Mouse (Mus musculus): ENCODE data around the gene Pusl1. TPM values are rescaled to one million over a fixed set of nuclear protein-coding genes. Genes with fewer than 3 reads are reported as not detected.

The Pusl1 gene
- polyA plus RNA-seq, 1 experiment: 49.9 TPM

DNA sequence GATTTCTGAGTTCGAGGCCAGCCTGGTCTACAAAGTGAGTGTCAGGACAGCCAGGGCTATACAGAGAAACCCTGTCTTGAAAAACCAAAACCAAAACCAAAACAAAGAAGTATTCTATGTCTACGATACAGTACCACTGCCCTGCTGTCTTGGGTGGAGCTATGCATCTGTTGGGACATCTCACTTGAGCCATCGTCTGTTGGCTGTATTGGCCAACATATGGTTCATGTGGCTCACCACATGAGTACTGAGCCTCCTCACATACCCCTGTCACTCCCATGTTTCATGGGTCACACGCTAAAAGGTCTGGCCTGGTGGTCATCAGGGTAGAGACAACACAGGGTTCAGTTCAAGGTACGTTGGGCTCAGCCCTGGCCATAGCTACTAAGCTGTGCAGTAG lies 5.3 kb downstream of the Pusl1 start:
- no peak for DNase-seq (ENCODE audit: low read depth)

DNA sequence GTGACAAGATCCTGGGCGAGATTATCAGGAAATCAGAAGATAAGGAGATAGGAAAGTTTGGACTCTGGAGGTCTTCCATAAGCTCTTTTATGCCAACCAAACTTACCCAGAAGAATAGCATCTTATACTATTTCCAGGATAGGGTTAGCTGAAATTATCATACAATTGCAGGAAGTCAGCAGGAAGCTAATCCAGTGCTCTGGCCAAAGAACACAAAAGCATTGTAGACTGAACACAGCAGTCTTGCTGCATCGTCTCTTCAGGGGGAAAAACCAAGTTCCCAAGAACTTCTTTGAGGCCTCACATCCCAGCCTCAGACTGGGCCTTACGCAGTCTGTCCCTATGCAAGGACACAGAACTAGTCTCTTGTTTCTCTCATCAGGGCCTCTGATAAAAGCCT lies 8.0 kb downstream of the Pusl1 start:
- DNase-seq (ENCODE audit: low read depth): no peak

DNA sequence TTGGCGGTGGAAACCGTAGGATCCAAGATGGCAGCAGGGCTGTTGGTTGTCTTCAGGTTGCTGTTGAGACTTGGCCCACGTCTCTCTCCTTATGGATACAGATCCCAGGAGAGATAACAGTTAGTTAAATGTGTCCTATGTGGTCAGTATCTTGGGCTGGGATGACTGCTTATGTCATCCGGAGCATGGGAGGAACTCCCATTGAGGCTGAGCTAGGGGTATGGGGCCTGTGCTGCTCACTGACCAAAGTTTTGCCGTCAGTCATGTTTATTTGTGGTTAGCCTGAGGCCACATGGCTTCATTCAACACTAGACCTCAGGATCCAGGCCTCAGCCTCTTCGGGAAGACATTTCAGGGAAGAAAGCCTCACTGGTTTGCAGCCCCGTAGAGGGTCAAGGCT lies 20.2 kb downstream of the Pusl1 start:
- DNase-seq (ENCODE audit: low read depth): no peak

DNA sequence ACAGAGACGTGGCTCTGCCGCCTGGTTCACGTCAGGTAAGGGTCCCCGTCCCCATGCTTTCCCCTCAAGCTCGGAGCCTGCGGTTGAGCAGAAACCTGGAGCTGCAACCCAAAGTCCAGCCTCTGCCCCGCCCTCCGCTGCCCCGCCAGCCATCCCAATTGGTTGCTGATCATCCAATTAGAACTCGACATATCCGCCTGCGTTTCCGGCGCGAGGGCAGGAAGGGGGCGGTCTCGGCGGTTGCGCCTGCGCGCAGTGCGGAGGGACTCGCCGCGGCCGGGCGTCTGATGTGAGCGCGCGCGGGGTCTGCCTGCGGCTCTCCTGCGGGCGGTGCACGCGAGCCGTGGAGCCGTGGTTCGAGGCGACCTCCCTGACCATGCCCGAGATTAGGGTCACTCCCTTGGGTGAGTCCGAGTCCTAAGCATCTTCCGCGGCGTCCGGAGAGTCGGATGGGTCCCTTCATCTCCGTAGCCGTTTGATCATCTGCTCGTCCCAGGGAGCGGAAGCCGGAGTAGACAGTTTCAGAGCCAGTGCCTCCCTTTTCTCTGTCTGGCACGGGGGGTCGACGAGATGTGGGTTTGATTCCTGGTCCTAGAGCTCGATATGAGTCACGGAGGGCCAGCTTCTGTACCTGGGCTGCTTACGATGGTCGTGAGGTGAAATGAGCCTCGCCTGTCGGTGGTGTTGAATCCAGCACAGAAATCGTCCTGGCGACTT lies 22.1 kb downstream of the Pusl1 start, which contains the start of the genes Cptp and Ints11:
TSS of gene Cptp (minus strand) at position 124 of the 717 bp plus-strand sequence.
TSS of gene Ints11 (plus strand) at position 230 of the 717 bp plus-strand sequence.
- DNase-seq (ENCODE audit: low read depth): no peak

DNA sequence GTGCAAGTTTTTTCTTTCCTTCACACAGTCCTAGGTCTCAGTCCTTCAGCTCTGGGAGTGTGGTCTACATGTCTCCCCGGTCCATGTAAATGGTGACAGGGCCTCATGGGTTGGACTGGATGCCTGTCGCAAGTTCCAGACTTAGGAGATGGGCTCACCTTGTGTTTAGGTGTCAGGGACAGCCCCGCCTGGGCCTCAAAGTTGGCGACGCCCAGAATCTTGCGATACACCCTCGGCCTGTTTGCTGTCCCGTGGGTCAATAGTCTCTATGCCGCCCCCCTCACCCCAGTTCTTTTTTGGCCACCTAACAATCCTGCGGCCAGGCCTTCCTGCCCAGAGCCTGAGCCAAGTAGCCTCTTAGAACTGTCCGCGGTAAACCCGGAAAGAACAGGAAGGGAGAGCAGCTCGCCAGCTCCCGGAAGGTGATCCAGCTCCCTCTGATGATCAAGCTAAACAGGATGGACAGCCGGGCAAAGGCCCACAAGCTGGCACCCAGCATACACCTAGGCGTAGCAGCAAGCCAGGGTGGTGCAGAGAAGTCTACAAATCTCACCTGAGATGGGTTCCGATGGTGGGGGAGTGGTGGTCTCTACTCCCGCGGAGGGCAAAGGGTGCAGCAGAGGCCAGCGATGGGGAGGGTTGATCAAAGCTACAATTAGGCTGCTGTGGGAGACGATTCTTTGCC lies 22.8 kb downstream of the Pusl1 start:
- DNase-seq (ENCODE audit: low read depth): no peak

DNA sequence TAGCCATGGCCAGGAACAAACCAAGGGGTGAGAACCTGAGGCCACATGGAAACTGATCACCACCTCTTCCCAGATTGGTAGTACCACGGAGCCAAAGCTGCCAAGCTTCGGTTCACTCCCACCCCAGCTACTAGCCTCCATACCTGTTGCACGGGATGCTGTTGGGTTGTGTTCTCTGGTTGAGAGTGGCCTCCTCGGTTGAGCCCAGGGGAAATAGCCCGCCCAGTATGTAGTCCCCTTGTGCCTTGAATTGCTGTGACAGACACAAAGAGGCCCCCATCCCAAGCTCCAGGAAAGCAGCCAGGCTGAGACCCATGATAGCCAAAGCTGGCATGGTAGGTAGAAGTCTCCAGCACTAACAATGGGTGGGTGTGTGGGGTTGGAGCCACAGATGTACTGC lies 28.6 kb downstream of the Pusl1 start, which contains the start of gene Tas1r3:
TSS of gene Tas1r3 (minus strand) at position 362 of the 400 bp plus-strand sequence.
- DNase-seq (ENCODE audit: low read depth): no peak

DNA sequence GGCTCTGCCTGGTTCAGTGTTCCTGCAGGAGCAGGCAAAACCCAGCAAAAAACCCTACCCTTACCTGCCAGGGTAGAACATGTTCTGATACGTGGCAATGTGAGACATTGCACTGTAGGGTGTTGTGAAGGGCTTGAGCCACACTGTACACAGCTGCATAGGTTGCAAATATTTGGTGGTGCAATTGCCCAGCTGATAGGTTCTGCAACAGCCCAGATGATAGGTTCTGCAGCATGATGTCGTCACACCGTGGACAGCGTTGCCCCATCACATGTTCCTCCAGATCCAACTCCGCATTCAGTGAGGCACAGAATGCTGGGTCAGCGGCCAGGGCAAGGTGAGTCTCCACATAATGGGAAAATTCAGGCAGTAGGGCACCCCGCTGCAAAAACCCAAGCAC lies 29.8 kb downstream of the Pusl1 start:
- no peak for DNase-seq (ENCODE audit: low read depth)

DNA sequence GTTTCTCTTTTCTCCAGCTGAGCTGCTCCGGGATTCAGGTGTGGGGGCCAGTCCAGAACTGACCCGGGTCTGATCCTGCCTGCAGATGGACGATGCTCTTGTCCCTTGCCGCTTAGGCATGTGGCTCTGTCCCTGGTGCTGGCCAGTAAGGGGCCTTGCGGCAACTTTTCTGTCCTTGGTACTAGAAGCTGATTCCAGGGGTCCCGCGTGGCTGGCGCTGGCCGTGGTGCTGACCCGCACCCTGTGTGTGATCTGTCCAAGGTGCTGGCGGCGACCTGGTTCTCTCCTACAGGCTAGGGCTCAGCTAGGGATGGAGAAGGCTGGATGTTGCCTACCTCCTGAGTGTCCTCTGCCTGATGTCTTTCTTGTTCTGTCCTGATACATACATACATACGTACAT lies 32.3 kb downstream of the Pusl1 start:
- DNase-seq (ENCODE audit: low read depth): no peak

DNA sequence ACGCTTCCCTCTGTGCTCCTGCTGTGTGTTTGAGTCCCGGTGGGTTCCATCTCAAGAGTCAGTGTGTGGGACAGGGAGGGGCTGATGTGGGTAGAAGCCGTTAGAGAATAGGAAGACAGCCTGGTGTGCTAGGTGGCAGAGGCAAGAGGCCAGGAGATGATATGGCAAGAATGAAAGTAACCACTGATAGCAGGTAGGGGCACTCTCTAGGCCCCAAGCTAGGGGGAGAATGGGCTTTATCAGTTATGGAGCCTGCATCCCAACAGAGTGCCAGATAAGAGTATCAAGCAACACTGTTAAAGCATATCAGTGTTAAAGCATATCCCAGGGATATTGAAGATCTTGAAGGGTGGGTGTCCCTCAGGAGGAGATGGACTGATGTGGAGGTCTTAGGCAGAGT lies 34.7 kb downstream of the Pusl1 start:
- DNase-seq (ENCODE audit: low read depth): no peak

DNA sequence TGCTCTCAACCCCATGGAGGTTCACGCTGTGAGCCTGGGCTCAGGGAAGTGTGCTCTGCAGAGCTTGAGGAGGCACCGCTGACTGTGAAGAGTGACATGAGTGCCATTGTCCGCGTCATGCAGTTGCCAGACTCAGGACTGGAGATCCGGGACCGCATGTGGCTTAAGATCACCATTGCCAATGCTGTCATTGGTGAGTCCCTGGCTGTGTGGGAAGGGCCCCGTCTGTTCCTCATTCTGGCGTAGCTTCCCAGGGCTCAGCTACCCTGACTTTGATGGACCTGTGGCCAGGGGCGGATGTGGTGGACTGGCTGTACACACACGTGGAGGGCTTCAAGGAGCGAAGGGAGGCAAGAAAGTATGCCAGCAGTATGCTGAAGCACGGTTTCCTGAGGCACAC lies 35.5 kb downstream of the Pusl1 start:
- no peak for DNase-seq (ENCODE audit: low read depth)

DNA sequence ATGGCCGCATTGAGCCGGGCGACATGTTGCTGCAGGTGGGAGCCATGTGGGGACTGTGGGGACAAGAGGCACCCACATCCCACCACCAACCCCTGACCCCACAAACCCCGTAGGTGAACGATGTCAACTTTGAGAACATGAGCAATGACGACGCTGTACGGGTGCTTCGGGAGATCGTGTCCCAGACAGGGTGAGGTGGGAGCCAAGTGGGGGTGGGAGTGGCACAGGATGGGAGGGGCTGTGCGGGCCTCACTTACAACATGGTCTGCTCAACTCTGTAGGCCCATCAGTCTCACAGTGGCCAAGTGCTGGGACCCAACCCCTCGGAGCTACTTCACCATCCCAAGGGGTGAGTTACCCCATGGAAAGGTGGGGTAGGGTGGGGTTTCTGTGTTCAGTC lies 36.6 kb downstream of the Pusl1 start:
- DNase-seq (ENCODE audit: low read depth): no peak

DNA sequence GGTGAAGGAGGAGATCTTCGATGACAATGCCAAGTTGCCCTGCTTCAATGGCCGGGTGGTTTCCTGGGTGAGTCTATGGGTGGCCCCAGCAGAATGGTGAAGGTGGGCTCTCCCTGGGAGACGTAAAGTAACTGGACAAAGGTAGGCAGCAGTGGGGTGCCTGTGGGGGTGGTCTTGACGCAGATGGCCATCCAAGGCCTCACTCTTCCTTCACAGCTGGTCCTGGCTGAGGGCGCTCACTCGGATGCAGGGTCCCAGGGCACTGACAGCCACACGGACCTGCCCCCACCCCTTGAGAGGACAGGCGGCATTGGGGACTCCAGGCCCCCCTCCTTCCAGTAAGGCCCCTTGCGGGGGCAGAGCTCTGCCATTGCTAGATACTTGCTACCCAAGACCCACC lies 38.2 kb downstream of the Pusl1 start:
- DNase-seq (ENCODE audit: low read depth): no peak

DNA sequence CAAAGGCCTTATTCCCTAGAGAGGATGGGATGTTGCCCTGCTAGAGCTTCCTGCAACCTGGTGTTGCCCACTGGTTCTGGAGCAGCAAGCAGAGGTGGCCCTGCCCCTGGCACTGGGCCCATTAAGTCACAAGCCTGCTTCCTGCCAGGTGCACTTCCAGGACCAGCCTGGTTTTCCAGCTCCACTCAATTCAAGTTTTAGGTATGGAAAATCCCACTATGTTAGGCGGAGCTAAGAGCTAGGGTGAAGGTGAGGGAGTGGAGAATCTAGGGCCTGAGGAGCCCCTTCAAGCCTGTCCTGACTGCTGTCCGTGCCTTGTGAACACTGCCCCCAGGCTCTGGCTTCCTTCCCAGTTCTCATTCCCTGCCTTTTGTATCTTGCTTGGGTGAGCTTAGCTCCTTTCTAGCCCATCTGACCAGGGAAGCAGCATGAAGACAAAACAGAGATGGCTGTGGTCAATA lies 39.6 kb downstream of the Pusl1 start:
- no peak for DNase-seq (ENCODE audit: low read depth)

DNA sequence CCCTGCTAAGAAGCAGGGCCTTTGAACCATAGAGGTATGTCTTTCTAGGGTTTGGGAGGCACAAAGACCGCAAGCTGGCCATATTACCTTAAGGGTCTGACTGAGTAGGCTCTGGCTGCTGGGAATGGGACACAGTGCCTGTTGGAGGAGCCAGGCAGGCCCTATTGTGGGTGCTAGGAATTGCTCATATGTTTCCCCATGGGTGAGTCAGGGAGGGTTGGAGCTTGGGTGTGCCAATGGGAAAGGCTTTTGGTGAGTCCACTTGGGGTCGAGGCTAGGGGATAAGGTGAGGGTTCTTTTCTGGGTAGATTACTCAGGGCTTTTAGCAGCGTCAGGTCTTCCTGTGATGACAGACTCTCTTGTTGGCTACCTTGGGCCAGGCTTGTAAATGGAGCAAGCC lies 40.2 kb downstream of the Pusl1 start:
- DNase-seq (ENCODE audit: low read depth): no peak

DNA sequence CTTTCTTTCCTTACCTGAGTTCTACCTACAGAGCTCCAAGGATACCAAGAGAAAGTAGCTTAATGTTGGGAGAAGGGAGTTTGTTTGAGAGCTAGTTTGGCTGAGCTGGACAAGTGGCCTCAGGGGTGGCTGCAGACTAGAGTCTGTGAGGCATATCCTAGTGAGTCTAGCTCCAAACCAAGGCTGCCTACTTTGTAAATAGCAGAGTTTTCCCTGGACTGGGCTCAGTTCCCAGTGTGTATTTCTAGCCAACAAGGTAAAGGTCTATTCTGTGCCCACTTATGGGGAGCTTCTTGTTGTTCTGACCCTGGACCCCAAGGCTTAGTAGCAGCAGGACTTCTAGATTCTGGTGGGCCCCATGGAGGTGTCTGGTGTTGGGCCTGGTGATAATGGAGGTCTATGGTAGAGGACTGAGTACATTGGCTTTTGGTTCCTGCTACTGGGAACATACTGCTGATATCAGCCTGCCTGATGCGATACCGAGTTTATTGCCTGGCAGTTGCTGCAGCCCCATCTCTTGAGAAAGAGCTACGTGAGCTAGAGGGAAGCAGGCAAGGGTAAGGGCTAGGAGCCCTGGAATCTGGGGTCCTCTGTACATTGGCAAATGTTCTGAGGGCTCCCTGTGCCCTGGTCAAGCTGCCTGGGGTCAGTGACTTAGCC lies 41.7 kb downstream of the Pusl1 start:
- DNase-seq (ENCODE audit: low read depth): no peak

DNA sequence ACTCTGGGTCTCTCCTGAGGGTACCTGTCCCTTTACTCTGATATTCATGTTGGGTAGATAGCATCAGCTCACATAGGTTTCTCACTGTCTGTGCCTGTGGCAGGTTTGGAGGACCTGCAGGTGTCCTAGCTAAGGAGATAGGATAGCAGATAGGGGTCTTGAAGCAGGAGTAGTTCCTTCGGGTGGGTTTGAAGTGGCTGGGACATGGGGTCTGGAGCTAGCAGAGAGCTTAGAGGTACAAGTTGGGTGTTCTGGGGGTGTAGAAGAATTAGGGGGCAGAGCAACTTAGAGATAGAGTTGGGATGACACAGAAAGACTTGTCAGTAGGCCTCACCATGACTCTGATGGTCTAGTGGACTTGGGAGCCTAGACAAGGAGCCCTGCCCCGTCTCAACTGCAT lies 42.2 kb downstream of the Pusl1 start:
- DNase-seq (ENCODE audit: low read depth): no peak

DNA sequence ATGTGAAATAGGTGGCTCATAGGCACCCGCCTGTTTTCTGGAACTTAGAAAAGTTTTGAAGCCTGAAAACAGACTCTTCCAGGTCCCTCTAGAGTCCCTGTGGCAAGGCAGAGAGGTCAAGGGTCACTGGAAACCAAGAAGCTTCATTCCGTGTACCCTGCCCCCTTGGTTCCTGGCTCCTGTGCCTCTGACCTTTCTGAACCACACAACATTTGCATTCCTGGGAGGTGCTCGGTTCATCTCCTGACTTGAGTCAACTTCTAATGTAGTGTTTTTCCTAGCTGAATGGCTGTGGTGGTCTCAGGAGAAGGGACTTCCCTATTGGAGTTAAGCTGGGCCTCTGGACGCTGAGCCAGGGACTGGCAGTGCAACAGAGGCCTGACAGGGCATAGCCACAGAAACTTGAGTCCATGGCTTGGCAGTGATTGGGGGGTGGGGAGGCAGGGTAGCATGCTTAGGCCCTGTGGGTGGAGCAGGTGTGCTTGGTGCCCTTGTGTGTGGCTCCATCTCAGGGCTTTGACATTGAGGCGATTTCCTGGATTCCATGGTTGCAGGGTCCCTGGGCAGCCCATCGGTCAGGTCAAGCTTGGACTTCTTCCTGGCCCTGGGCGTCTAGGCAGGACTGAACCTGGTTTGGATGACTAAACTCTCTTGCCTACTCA lies 43.0 kb downstream of the Pusl1 start:
- DNase-seq (ENCODE audit: low read depth): no peak

DNA sequence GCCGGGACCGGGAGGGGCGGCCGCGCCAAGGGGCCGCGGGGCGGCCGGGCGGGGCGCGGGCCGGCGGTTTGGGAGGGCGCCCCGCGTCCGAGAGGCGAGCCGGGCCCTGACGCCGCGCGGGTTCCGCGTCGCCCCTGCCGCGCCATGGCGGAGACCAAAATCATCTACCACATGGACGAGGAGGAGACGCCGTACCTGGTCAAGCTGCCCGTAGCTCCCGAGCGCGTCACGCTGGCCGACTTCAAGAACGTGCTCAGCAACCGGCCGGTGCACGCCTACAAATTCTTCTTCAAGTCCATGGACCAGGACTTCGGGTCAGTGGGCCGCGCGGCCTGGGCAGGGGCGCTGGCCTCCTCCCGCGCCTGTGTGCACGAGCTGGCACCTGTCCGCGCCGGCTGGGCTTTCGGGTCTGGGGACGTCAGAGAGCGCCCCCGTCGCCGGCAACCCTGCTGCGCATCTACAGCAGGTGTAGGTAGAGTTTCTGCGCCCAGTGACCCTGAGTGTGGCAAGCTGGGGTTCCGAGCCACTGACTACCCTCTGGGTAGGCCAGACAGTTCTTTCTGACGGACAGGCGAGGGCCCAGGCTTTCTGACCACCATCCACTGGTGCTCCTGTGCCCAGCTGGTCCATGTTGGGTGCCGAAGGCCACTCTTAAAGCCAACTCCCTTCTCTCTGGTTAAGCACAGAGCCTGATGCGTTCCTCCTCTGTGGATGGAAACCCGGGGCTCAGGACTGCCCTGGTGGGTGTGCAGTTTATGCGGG lies 43.8 kb downstream of the Pusl1 start:
- DNase-seq (ENCODE audit: low read depth): no peak

DNA sequence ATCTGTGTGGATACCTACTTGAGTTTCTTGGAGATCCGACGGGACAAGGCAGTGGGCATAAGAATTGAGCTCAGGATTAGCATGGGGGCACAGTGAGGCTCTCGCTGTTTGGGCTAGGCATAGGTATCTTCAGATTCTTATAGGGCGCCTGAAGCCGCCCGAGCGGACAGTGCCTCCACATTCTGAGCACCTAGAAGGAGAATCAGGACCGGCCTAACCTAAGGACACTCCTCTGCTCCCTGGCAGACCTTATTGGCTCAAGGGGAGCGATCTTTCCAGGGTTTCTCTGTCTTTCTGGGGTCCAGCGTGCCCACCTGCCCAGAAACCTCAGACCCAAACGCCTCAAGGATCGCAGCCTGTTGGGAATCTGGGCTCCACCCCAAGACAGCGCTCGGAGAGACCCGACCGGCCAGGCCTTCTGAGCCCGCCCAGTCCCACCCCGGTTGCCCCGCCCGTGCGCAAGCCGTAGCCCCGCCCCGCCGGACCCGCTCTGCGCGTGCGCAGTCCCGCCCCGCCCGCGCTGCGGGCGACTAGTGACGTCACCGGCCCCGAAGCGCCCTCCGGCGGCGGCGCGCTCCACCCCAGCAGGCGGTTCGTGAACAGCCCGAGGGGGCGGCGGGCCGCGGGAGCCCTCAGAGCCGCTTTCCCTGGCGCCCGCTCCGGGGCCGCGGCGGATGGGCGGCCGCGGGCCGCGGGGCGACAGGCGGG lies 44.6 kb downstream of the Pusl1 start, which contains the start of gene Dvl1:
TSS of gene Dvl1 (plus strand) at position 532 of the 708 bp plus-strand sequence.
- no peak for DNase-seq (ENCODE audit: low read depth)

DNA sequence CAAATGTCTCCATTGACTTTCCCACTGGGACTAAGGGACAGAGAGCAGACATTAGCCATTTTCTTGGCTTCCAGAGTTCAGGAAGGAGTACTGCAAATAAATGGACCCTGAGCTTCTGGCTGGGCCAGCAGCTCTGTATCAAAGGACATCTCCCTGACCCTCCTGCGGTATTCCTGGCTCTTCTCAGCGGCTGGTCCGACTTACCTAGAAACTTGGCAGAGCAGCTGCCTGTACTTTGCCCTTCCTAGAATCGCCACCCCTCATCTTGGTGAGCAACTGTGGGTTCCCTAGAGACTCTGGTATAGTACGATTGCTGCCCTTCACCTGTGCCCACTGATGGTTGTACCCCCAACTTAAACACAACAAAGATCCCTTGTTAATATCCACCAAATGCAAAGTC lies 48.4 kb downstream of the Pusl1 start:
- no peak for DNase-seq (ENCODE audit: low read depth)
